Comparison of ENCODE assay signal across 8 mouse cellular contexts in the genomic region with DNA sequence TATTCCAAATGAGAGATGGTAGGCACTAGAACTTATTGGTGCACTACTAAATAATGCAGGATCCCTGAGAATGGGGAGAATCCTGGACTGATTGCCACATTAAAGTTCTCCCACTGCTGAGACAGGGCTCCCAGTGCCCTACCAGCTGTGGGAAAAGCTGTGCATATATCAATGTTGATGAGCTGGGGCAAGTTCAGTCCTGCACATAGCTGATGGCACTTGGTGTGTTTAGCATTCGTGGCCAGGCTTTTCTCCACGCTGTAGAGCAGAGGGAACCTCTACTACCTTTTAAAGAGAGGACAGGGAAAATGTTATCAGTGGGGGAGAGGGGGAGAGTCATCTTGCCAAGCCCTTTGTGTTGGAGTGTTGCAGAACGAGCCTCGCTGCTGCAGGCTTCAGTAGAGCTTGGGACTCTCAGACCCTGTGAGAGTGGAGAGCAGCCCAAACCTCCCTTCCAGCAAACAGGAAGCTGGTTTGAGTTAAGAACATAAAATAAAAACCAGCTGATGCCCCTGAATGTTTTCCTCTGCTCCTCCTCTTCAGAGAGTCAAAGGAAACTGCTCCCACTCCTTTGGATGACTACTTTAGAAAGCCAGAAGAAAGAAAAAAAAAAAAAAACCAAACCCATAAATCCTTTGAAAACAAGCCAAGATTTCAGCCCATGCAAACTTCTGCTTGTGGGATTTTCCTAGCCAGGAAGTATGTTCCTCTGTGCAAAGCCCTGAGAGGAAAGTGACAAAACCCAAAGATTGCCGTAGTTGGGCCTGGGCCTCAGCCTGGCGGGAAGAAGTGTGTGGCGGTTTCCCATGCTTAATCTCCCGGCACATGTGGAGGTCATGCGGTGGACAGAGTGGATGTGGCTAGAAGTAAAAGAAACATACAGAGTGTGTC. TPM values are rescaled to one million over a fixed set of nuclear protein-coding genes. Genes with fewer than 3 reads are reported as not detected.
DNase-seq lines count a peak whose midpoint lies in the region; ATAC-seq and TF ChIP-seq lines count a peak whose summit lies in the region.

No protein-coding gene starts in this region.

- 0 out of 2 replicates have a peak, but pooled peaks have one; percentile 20 for TF ChIP-seq POLR2A in limb, embryonic 14.5 days (IDR thresholded peaks at IDR 0.05; ENCODE audit: borderline replicate concordance, extremely low read depth, insufficient read depth, insufficient read length)

- no peaks in the 10 kb centered on the region for H3K4me1 ChIP-seq in forebrain, embryonic 11.5 days (replicated peaks; ENCODE audit: control insufficient read depth, insufficient read depth, low read length)
- H3K4me1 ChIP-seq in forebrain, embryonic 13.5 days: no peaks in the 10 kb centered on the region
- H3K4me1 ChIP-seq in embryonic facial prominence, embryonic 12.5 days: peaks cover 26% of the 10 kb centered on the region
- H3K4me1 ChIP-seq in limb, embryonic 14.5 days (ENCODE audit: control insufficient read depth, insufficient read depth, low read length): peaks cover 24% of the 10 kb centered on the region

- H3K4me2 ChIP-seq in forebrain, embryonic 11.5 days (ENCODE audit: low read depth, low read length, severe bottlenecking): no peak overlapping the region
- no peak overlapping the region for H3K4me2 ChIP-seq in forebrain, embryonic 13.5 days
- no peak overlapping the region for H3K4me2 ChIP-seq in embryonic facial prominence, embryonic 12.5 days (replicated peaks)
- H3K4me2 ChIP-seq in limb, embryonic 14.5 days (replicated peaks; ENCODE audit: low read depth, low read length, severe bottlenecking): 0 out of 2 replicates have a peak overlapping the region, but pooled peaks have one; percentile 6

- ATAC-seq in forebrain, embryonic 11.5 days (replicated peaks; ENCODE audit: low FRiP score): no peak
- ATAC-seq in forebrain, embryonic 13.5 days: no peak
- ATAC-seq in embryonic facial prominence, embryonic 12.5 days (ENCODE audit: insufficient number of reproducible peaks, insufficient read depth, low FRiP score, low TSS enrichment): peak; percentile 74
- peak; percentile 82 for ATAC-seq in limb, embryonic 14.5 days (ENCODE audit: low FRiP score, low read depth)
- no peak for ATAC-seq in megakaryocyte, adult 5-6 weeks (ENCODE audit: poor library complexity, severe bottlenecking)
- ATAC-seq in inflammation-experienced regulatory T-cells, adult 6 months: no peak

- WGBS in forebrain, embryonic 11.5 days: 71% methylated on average over 9 of the region's 9 CpGs
- WGBS in forebrain, embryonic 13.5 days: 72% methylated on average over 9 of the region's 9 CpGs
- WGBS in embryonic facial prominence, embryonic 12.5 days: 38% methylated on average over 9 of the region's 9 CpGs
- 18% methylated on average over 9 of the region's 9 CpGs for WGBS in limb, embryonic 14.5 days

- no peak overlapping the region for H3K9ac ChIP-seq in forebrain, embryonic 11.5 days (ENCODE audit: low read length)
- H3K9ac ChIP-seq in forebrain, embryonic 13.5 days: no peak overlapping the region
- no peak overlapping the region for H3K9ac ChIP-seq in embryonic facial prominence, embryonic 12.5 days
- 0 out of 2 replicates have a peak overlapping the region, but pooled peaks have one; percentile 6 for H3K9ac ChIP-seq in limb, embryonic 14.5 days (ENCODE audit: low read depth, low read length, severe bottlenecking)

- no peaks in the 10 kb centered on the region for H3K27me3 ChIP-seq in forebrain, embryonic 11.5 days (ENCODE audit: control insufficient read depth, insufficient read depth, low read length)
- no peaks in the 10 kb centered on the region for H3K27me3 ChIP-seq in forebrain, embryonic 13.5 days
- H3K27me3 ChIP-seq in embryonic facial prominence, embryonic 12.5 days: no peaks in the 10 kb centered on the region
- no peaks in the 10 kb centered on the region for H3K27me3 ChIP-seq in limb, embryonic 14.5 days (ENCODE audit: control insufficient read depth, insufficient read depth, low read length)

- no peaks in the 10 kb centered on the region for H3K36me3 ChIP-seq in forebrain, embryonic 11.5 days (ENCODE audit: control insufficient read depth, insufficient read depth, low read length)
- H3K36me3 ChIP-seq in forebrain, embryonic 13.5 days (ENCODE audit: poor library complexity, severe bottlenecking): 0 out of 2 replicates have a peak, but pooled peaks cover 5% of the 10 kb centered on the region
- H3K36me3 ChIP-seq in embryonic facial prominence, embryonic 12.5 days: peaks cover 4% of the 10 kb centered on the region; the same call in 1 of the 2 replicates
- H3K36me3 ChIP-seq in limb, embryonic 14.5 days (ENCODE audit: control insufficient read depth, insufficient read depth, low read length): peaks cover 16% of the 10 kb centered on the region

- no peak for DNase-seq in forebrain, embryonic 11.5 days (ENCODE audit: low spot score)
- DNase-seq in heart, postnatal 4 days: peak; percentile 49
- DNase-seq in limb, embryonic 14.5 days (ENCODE audit: low spot score): peak; percentile 82
- no peak for DNase-seq in T-cell, adult 2 months (ENCODE audit: low spot score)

- H3K9me3 ChIP-seq in forebrain, embryonic 11.5 days (ENCODE audit: control insufficient read depth, low read length): no peaks in the 10 kb centered on the region
- H3K9me3 ChIP-seq in forebrain, embryonic 13.5 days (replicated peaks): no peaks in the 10 kb centered on the region
- no peaks in the 10 kb centered on the region for H3K9me3 ChIP-seq in embryonic facial prominence, embryonic 12.5 days
- H3K9me3 ChIP-seq in limb, embryonic 14.5 days (ENCODE audit: control insufficient read depth, low read length): no peaks in the 10 kb centered on the region

- H3K27ac ChIP-seq in forebrain, embryonic 11.5 days (ENCODE audit: low read depth, low read length): 0 out of 2 replicates have a peak overlapping the region, but pooled peaks have one; percentile 31
- H3K27ac ChIP-seq in forebrain, embryonic 13.5 days: no peak overlapping the region
- peak overlapping the region; percentile 94 for H3K27ac ChIP-seq in embryonic facial prominence, embryonic 12.5 days
- H3K27ac ChIP-seq in limb, embryonic 14.5 days (replicated peaks; ENCODE audit: low read depth, low read length): peak overlapping the region; percentile 87

- H3K4me3 ChIP-seq in forebrain, embryonic 11.5 days (ENCODE audit: low read depth, low read length): no peak overlapping the region
- no peak overlapping the region for H3K4me3 ChIP-seq in forebrain, embryonic 13.5 days
- H3K4me3 ChIP-seq in embryonic facial prominence, embryonic 12.5 days: no peak overlapping the region
- H3K4me3 ChIP-seq in limb, embryonic 14.5 days (replicated peaks; ENCODE audit: low read length): no peak overlapping the region

RNA-seq across cellular contexts. Expression of a gene that starts 23.1 kb away (rescaled TPM):
- polyA plus RNA-seq in forebrain, embryonic 11.5 days (2014; fragmentation: Nextera tagmentation; extraction: Ambion mirVana): 3.9 and 5.3 TPM in 2 replicates
- 4.0 and 4.3 TPM in 2 replicates for polyA plus RNA-seq in forebrain, embryonic 13.5 days (2015; fragmentation: Nextera tagmentation; extraction: Ambion mirVana)
- 3.9 and 4.0 TPM in 2 replicates for polyA plus RNA-seq in embryonic facial prominence, embryonic 12.5 days (2016; fragmentation: Nextera tagmentation; extraction: Ambion mirVana)
- total RNA-seq in heart, postnatal 4 days (2021): 10 to 100 TPM; 12.6 to 13.6 TPM
- polyA plus RNA-seq in limb, embryonic 14.5 days (2012; rRNA removed): 26.2 and 33.1 TPM in 2 replicates
- 4.2 and 4.9 TPM in 2 replicates for polyA plus RNA-seq in limb, embryonic 14.5 days (2014; fragmentation: Nextera tagmentation; extraction: Ambion mirVana)
- 2.1 and 3.3 TPM in 2 replicates for total RNA-seq in megakaryocyte, adult 5-6 weeks (2015)
- 2.6 and 2.8 TPM in 2 replicates for total RNA-seq in megakaryocyte, adult 5-6 weeks (2017)
- polyA plus RNA-seq in inflammation-experienced regulatory T-cells, adult 6 months (2017; shearing (Covaris generic)): 1 to 10 TPM; 1.2 to 3.1 (median 1.6) TPM

RNA-seq across cellular contexts. Expression of a gene that starts 31.6 kb away (rescaled TPM):
- polyA plus RNA-seq in forebrain, embryonic 11.5 days (2014; fragmentation: Nextera tagmentation; extraction: Ambion mirVana): 18.6 and 21.6 TPM in 2 replicates
- 19.8 and 22.4 TPM in 2 replicates for polyA plus RNA-seq in forebrain, embryonic 13.5 days (2015; fragmentation: Nextera tagmentation; extraction: Ambion mirVana)
- polyA plus RNA-seq in embryonic facial prominence, embryonic 12.5 days (2016; fragmentation: Nextera tagmentation; extraction: Ambion mirVana): 19.0 and 24.1 TPM in 2 replicates
- 10 to 100 TPM; 12.2 to 13.6 TPM for total RNA-seq in heart, postnatal 4 days (2021)
- polyA plus RNA-seq in limb, embryonic 14.5 days (2012; rRNA removed): 20.2 and 24.9 TPM in 2 replicates
- polyA plus RNA-seq in limb, embryonic 14.5 days (2014; fragmentation: Nextera tagmentation; extraction: Ambion mirVana): 26.1 and 28.2 TPM in 2 replicates
- total RNA-seq in megakaryocyte, adult 5-6 weeks (2015): 4.5 and 8.0 TPM in 2 replicates
- total RNA-seq in megakaryocyte, adult 5-6 weeks (2017): 2.3 and 5.4 TPM in 2 replicates
- polyA plus RNA-seq in inflammation-experienced regulatory T-cells, adult 6 months (2017; shearing (Covaris generic)): 10 to 100 TPM; 17.0 to 24.3 (median 22.5) TPM

RNA-seq across cellular contexts. Expression of a gene that starts 31.7 kb away (rescaled TPM):
- 4.8 and 6.6 TPM in 2 replicates for polyA plus RNA-seq in forebrain, embryonic 11.5 days (2014; fragmentation: Nextera tagmentation; extraction: Ambion mirVana)
- polyA plus RNA-seq in forebrain, embryonic 13.5 days (2015; fragmentation: Nextera tagmentation; extraction: Ambion mirVana): 4.8 and 6.2 TPM in 2 replicates
- 6.1 and 6.4 TPM in 2 replicates for polyA plus RNA-seq in embryonic facial prominence, embryonic 12.5 days (2016; fragmentation: Nextera tagmentation; extraction: Ambion mirVana)
- total RNA-seq in heart, postnatal 4 days (2021): 1 to 10 TPM in 1 of 2 experiments, under 1 TPM in 1; 0.43 to 1.6 TPM
- 19.5 and 26.1 TPM in 2 replicates for polyA plus RNA-seq in limb, embryonic 14.5 days (2012; rRNA removed)
- 3.0 and 4.6 TPM in 2 replicates for polyA plus RNA-seq in limb, embryonic 14.5 days (2014; fragmentation: Nextera tagmentation; extraction: Ambion mirVana)
- 0.80 and 1.7 TPM in 2 replicates for total RNA-seq in megakaryocyte, adult 5-6 weeks (2015)
- total RNA-seq in megakaryocyte, adult 5-6 weeks (2017): 0.15 and 0.37 TPM in 2 replicates
- 1 to 10 TPM in 2 of 3 experiments, under 1 TPM in 1; 0.95 to 2.8 (median 1.4) TPM for polyA plus RNA-seq in inflammation-experienced regulatory T-cells, adult 6 months (2017; shearing (Covaris generic))

RNA-seq across cellular contexts. Expression of a gene that starts 37.6 kb away (rescaled TPM):
- 1.5 and 1.8 TPM in 2 replicates for polyA plus RNA-seq in forebrain, embryonic 11.5 days (2014; fragmentation: Nextera tagmentation; extraction: Ambion mirVana)
- polyA plus RNA-seq in forebrain, embryonic 13.5 days (2015; fragmentation: Nextera tagmentation; extraction: Ambion mirVana): 1.5 and 1.9 TPM in 2 replicates
- 2.4 and 3.7 TPM in 2 replicates for polyA plus RNA-seq in embryonic facial prominence, embryonic 12.5 days (2016; fragmentation: Nextera tagmentation; extraction: Ambion mirVana)
- total RNA-seq in heart, postnatal 4 days (2021): 1 to 10 TPM; 1.9 to 4.0 TPM
- 21.9 and 22.8 TPM in 2 replicates for polyA plus RNA-seq in limb, embryonic 14.5 days (2012; rRNA removed)
- 1.7 and 1.9 TPM in 2 replicates for polyA plus RNA-seq in limb, embryonic 14.5 days (2014; fragmentation: Nextera tagmentation; extraction: Ambion mirVana)
- 0.43 and 1.3 TPM in 2 replicates for total RNA-seq in megakaryocyte, adult 5-6 weeks (2015)
- total RNA-seq in megakaryocyte, adult 5-6 weeks (2017): 0.12 and 0.66 TPM in 2 replicates
- 1 to 10 TPM in 2 of 3 experiments, under 1 TPM in 1; 0.60 to 3.4 (median 2.5) TPM for polyA plus RNA-seq in inflammation-experienced regulatory T-cells, adult 6 months (2017; shearing (Covaris generic))

Comparison
In these comparisons a context has a peak if more than half of its experiments do, and no peak if none do; other contexts are left out.
1. ATAC-seq: peak in embryonic facial prominence, embryonic 12.5 days (single experiment) and limb, embryonic 14.5 days (single experiment); none in forebrain, embryonic 11.5 days (single experiment), forebrain, embryonic 13.5 days (single experiment), megakaryocyte, adult 5-6 weeks (single experiment) and inflammation-experienced regulatory T-cells, adult 6 months (single experiment).
2. DNase-seq: peak in heart, postnatal 4 days (single experiment) and limb, embryonic 14.5 days (single experiment); none in forebrain, embryonic 11.5 days (single experiment) and T-cell, adult 2 months (single experiment).